Mouse (Mus musculus) embryonic facial prominence, embryonic 15.5 days (tissue): ENCODE results near the gene Rbm38. TPM values are rescaled to one million over a fixed set of nuclear protein-coding genes. Genes with fewer than 3 reads are reported as not detected.

ENCODE experiments used
- ATAC-seq: fragments of 200-750 bp; cut with Nextera tagmentation; 2 replicates; pipeline ENCODE4 v1.8.0; 2017; ENCODE audit warnings: low read depth, moderate TSS enrichment; ENCODE audit not compliant: insufficient number of reproducible peaks, low FRiP score, low TSS enrichment
- H3K27ac ChIP-seq: fragments of 300-500 bp; sonication (generic); replicated peaks from 2 replicates; pipeline ENCODE4 v1.5.1; 2015; ENCODE audit warnings: mild to moderate bottlenecking, inconsistent platforms
- H3K27me3 ChIP-seq: fragments of 300-500 bp; sonication (generic); 2 replicates; pipeline ENCODE4 v1.6.1; 2015; ENCODE audit warnings: inconsistent platforms
- H3K36me3 ChIP-seq: fragments of 300-500 bp; sonication (generic); 2 replicates; pipeline ENCODE4 v1.6.1; 2015; ENCODE audit warnings: mild to moderate bottlenecking, inconsistent platforms
- H3K4me1 ChIP-seq: fragments of 300-500 bp; sonication (generic); 2 replicates; pipeline ENCODE4 v1.6.1; 2015; ENCODE audit warnings: inconsistent platforms
- H3K4me2 ChIP-seq: fragments of 300-500 bp; sonication (generic); replicated peaks from 2 replicates; pipeline ENCODE4 v1.6.1; 2015; ENCODE audit warnings: mild to moderate bottlenecking, inconsistent platforms
- H3K4me3 ChIP-seq: fragments of 300-500 bp; sonication (generic); replicated peaks from 2 replicates; pipeline ENCODE4 v1.5.1; 2015; ENCODE audit warnings: mild to moderate bottlenecking, inconsistent platforms
- H3K9ac ChIP-seq: fragments of 300-500 bp; sonication (generic); 2 replicates; pipeline ENCODE4 v1.6.1; 2015; ENCODE audit warnings: inconsistent platforms
- H3K9me3 ChIP-seq: fragments of 300-500 bp; sonication (generic); replicated peaks from 2 replicates; pipeline ENCODE4 v1.6.1; 2016; ENCODE audit warnings: inconsistent platforms
- WGBS: fragments of 180-500 bp; shearing (Covaris S2); methylation state at CpG from one replicate; pipeline ENCODE4 v1.1.7; 2015; 5-methylcytosine and 5-hydroxymethylcytosine counted together
- polyA plus RNA-seq: library from polyadenylated mRNA; unstranded; fragments of >200 nt; fragmentation: Nextera tagmentation; extraction: Ambion mirVana; gene quantifications from 2 replicates; pipeline ENCODE4 v1.2.1, GENCODE M21; 2015

Gene Rbm38
- polyA plus RNA-seq, 1 experiment from 2014 or later = 27.5 TPM

DNA sequence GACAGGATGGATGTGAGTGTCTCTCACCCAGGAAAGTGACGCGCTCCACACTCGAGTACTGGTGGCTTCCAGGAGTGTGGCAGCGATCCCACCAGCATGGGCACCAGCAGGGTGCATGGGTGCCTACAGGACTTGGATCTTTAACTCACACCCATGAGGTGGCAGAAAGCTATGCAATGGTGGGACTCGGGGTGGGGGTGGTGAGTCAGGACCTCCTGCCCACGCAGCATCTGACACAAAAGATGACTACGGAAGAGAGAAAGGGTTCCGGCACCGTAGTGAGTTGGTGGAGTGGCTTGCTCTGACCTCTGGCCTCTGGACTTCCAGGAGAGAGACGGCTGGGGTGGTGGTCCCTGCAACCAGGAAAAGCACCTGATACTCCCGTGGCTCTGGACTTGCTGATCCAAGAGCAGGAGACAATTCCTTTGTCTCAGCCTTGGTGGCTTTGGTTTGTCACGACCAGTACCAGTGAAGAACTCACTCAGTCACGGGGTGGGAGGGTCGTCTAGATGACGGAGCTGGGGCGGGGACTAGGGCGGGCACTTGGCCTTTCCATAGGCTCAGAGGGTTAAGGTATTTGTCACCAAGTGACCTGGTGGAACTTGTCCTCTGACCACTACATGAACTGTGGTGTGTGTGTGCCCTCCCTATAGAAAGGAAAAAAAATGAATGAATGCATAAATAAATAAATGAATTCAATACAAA lies 27.9 kb downstream of the Rbm38 start:
- H3K27me3 ChIP-seq = no peaks in the 10 kb centered on the region
- no peak overlapping the region for H3K4me3 ChIP-seq
- H3K27ac ChIP-seq = no peak overlapping the region
- no peaks in the 10 kb centered on the region for H3K9me3 ChIP-seq
- H3K4me1 ChIP-seq = peaks cover 10% of the 10 kb centered on the region
- 57% methylated on average over 17 of the region's 17 CpGs for WGBS
- no peak overlapping the region for H3K4me2 ChIP-seq
- no peak overlapping the region for H3K9ac ChIP-seq
- no peak for ATAC-seq
- no peaks in the 10 kb centered on the region for H3K36me3 ChIP-seq

DNA sequence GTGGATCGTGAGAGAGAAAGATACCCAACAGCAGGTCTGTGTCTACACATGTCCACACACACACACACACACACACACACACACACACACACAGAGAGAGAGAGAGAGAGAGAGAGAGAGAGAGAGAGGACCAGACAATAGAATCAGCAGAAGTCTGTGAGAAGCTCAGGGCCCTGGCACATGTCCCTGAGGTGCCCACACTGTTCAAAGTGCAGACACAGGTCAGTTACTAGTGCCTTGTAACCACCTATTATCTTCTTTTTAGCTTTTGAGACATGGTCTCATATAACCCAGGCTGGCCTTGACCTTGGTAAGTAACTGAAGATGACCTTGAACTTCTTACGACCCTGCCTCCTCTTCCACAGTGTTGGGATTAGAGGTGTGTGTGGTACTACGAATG lies 28.9 kb downstream of the Rbm38 start:
- ATAC-seq = no peak
- Histone ChIP-seq H3K27ac (no peak overlapping the region), H3K9me3 (no peaks in the 10 kb centered on the region), H3K4me1 (peaks cover 11% of the 10 kb centered on the region), H3K9ac (no peak overlapping the region), H3K36me3 (no peaks in the 10 kb centered on the region), H3K4me2 (no peak overlapping the region), H3K27me3 (no peaks in the 10 kb centered on the region), H3K4me3 (no peak overlapping the region)
- WGBS = 76% methylated on average over 3 of the region's 3 CpGs

DNA sequence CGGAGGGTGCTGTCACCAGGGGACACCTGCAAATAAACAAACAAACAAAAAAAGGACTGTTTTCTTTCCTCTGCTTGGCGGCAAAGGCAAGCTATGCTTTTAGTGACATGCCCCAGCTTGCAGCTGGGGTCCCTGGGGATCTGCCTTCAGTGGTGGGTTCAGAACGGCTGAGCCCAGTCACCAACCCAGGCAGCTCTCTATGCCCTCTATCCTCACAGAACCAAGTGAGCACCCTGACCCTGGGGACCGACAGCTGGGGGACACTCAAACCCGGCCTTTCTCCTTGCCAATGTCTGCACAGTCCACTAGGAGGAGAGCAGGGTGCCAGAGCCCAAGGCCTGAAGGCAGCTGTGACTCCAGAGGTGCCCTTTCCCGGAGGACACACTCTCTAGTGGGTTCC lies 29.5 kb downstream of the Rbm38 start:
- Histone ChIP-seq H3K9me3 (no peaks in the 10 kb centered on the region), H3K9ac (no peak overlapping the region), H3K36me3 (no peaks in the 10 kb centered on the region), H3K4me3 (no peak overlapping the region), H3K4me2 (no peak overlapping the region), H3K27ac (no peak overlapping the region), H3K27me3 (no peaks in the 10 kb centered on the region), H3K4me1 (peaks cover 12% of the 10 kb centered on the region)
- 44% methylated on average over 6 of the region's 6 CpGs for WGBS
- no peak for ATAC-seq

DNA sequence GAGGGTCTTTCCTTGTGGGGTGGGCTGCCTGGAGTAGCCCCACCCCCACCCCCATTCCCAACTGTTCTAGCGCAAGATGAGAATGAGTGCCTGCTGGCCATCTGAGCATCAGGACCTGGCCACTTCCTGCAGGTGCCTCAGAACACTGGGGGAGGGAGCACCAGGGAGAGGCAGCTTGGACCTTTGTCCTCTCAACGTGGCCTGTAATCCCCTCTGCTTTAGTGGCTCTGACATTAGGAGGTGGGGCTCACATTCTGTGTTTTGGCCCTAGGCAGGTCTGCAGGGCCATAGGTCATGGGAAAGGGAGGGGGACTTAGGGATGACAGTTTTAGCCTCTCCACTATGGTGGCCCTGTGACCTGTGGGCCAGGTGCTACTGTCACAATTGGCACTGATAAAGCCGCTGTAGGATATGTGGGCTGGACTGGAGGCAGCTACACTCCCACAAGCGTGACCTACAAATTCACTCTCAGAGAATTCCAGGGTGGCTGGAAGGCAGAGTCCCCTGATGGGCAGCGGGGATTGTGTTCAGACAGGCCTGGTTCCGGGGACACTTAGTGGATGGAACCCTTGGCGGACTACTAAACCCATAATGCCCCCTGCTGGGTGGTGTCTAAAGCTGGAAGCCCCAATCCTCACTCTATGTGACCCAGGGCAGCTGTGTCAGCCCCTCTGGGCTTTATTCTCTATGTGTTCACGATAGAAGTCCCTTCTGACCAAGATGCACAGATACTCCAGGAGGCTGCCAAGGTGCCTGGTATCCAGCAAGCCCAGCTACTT lies 30.5 kb downstream of the Rbm38 start:
- Histone ChIP-seq H3K9me3 (no peaks in the 10 kb centered on the region), H3K27ac (no peak overlapping the region), H3K4me3 (no peak overlapping the region), H3K36me3 (no peaks in the 10 kb centered on the region), H3K9ac (no peak overlapping the region), H3K27me3 (no peaks in the 10 kb centered on the region), H3K4me1 (peaks cover 12% of the 10 kb centered on the region), H3K4me2 (no peak overlapping the region)
- no peak for ATAC-seq
- 40% methylated on average over 8 of the region's 8 CpGs for WGBS

DNA sequence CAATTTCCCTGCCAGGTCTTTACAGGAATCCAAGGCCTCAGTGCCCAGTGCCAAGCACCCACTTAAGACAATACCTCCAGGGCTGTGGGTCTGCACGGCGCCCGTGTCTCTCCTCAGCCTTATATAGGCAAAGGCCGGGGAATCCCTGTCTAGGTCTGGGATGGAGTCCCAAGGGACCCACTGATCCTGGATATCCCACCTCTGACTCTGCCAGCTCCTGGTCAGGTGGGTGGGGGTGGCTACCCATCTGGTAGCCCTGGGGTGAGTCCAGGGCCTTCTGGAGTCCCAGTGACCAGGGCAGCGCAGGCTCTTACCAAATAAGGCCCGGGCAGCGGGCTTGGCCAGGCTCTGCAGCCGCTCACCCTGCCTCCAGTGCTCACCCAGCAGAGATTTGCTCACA lies 32.6 kb downstream of the Rbm38 start:
- peaks cover 13% of the 10 kb centered on the region for H3K4me1 ChIP-seq
- H3K4me3 ChIP-seq = no peak overlapping the region
- H3K27me3 ChIP-seq = no peaks in the 10 kb centered on the region
- 84% methylated on average over 8 of the region's 8 CpGs for WGBS
- H3K9ac ChIP-seq = no peak overlapping the region
- H3K9me3 ChIP-seq = no peaks in the 10 kb centered on the region
- no peak for ATAC-seq
- H3K36me3 ChIP-seq = no peaks in the 10 kb centered on the region
- no peak overlapping the region for H3K4me2 ChIP-seq
- H3K27ac ChIP-seq = no peak overlapping the region

DNA sequence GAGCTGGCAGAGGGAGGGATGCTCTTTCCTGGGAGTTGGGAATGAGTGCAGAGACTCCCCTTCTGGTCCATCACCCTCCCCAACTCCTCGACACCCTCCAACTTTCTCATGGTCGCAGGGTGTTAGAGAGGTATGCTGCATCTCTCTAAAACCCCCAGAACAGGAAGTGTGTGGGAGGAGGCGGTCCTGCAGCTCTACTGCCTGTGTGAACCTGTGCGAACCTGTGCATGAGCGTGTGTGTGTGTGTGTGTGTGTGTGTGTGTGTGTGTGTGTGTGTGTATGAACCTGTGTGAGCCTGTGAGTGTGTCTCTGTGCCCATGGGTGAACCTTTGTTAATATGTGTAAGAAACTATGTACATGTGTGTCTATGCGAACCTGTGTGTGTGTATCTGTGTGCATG lies 33.5 kb downstream of the Rbm38 start:
- no peak overlapping the region for H3K27ac ChIP-seq
- peaks cover 20% of the 10 kb centered on the region for H3K4me1 ChIP-seq
- WGBS = 63% methylated on average over 6 of the region's 6 CpGs
- no peak overlapping the region for H3K4me2 ChIP-seq
- H3K36me3 ChIP-seq = no peaks in the 10 kb centered on the region
- H3K4me3 ChIP-seq = no peak overlapping the region
- H3K9ac ChIP-seq = no peak overlapping the region
- no peaks in the 10 kb centered on the region for H3K9me3 ChIP-seq
- no peak for ATAC-seq
- no peaks in the 10 kb centered on the region for H3K27me3 ChIP-seq

DNA sequence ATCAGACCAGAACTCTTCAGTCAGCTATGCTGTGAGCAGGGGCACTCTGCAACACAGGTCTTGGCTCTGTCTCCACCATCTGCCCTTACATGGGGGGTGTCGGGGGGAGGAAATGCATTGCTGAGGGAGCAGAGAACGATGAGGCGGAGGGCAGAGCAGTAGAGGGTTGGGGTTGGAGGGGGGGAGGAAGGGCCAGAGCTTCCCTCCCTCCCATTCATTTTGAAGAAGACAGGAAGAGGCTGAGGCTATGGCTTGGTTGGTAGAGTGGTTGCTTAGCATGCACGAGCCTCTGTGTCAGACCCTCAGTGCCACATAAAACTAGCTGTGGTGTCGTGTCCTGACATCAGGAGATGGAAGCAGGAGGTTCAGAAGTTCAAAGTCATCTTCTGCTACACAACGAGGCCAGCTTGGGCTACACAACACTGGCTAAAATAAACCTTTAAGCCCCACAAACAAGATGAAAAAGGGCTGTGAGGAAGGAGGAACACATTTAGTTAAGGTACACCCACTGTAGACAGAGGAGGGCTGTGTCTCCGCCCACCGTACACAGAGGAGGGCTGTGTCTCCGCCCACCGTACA lies 36.1 kb downstream of the Rbm38 start:
- no peaks in the 10 kb centered on the region for H3K27me3 ChIP-seq
- H3K9ac ChIP-seq = no peak overlapping the region
- H3K36me3 ChIP-seq = no peaks in the 10 kb centered on the region
- ATAC-seq = no peak
- H3K4me1 ChIP-seq = peaks cover 16% of the 10 kb centered on the region
- no peaks in the 10 kb centered on the region for H3K9me3 ChIP-seq
- no peak overlapping the region for H3K27ac ChIP-seq
- H3K4me3 ChIP-seq = no peak overlapping the region
- 77% methylated on average over 10 of the region's 10 CpGs for WGBS
- H3K4me2 ChIP-seq = no peak overlapping the region

DNA sequence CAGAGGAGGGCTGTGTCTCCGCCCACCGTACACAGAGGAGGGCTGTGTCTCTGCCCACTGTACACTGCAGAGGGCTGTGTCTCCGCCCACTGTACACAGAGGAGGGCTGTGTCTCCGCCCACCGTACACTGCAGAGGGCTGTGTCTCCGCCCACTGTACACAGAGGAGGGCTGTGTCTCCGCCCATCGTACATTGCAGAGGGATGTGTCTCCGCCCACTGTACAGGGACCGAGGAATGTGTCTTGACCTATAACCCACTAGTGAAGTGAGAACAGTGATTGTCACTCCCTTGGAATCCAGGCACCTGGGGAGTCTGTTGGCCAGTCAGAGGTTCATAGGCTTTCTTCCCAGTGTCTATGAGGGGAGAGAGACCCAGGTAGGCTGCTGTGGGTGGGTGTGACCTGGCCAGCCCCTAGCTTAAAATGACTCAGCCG lies 36.6 kb downstream of the Rbm38 start:
- no peaks in the 10 kb centered on the region for H3K27me3 ChIP-seq
- H3K4me1 ChIP-seq = peaks cover 16% of the 10 kb centered on the region
- H3K9me3 ChIP-seq = no peaks in the 10 kb centered on the region
- no peak overlapping the region for H3K4me3 ChIP-seq
- no peak overlapping the region for H3K9ac ChIP-seq
- no peak overlapping the region for H3K4me2 ChIP-seq
- no peak overlapping the region for H3K27ac ChIP-seq
- 76% methylated on average over 11 of the region's 11 CpGs for WGBS
- ATAC-seq = no peak
- no peaks in the 10 kb centered on the region for H3K36me3 ChIP-seq

DNA sequence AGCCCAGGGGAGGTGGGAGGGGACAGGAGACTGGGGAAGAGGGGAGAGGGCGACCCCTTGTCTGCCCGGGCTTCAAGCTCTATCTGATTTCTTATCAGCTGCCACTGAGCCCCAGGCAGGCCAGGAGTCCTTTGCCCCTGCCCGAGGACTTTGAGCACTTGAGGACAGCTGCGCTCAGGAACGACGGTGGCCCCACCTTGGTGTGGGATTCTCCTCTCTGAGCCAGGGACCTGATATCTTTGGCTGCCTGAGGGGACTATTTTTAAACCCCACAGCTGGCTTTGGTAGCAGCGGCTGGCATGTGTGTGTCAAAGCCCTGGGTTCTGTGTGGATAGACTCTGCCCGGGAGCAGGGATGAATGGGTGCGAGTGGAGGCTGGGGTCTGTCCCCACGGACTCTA lies 37.3 kb downstream of the Rbm38 start:
- ATAC-seq = no peak
- H3K9ac ChIP-seq = no peak overlapping the region
- H3K9me3 ChIP-seq = no peaks in the 10 kb centered on the region
- H3K4me2 ChIP-seq = no peak overlapping the region
- no peaks in the 10 kb centered on the region for H3K27me3 ChIP-seq
- H3K4me3 ChIP-seq = no peak overlapping the region
- peaks cover 16% of the 10 kb centered on the region for H3K4me1 ChIP-seq
- 35% methylated on average over 10 of the region's 10 CpGs for WGBS
- no peak overlapping the region for H3K27ac ChIP-seq
- no peaks in the 10 kb centered on the region for H3K36me3 ChIP-seq

DNA sequence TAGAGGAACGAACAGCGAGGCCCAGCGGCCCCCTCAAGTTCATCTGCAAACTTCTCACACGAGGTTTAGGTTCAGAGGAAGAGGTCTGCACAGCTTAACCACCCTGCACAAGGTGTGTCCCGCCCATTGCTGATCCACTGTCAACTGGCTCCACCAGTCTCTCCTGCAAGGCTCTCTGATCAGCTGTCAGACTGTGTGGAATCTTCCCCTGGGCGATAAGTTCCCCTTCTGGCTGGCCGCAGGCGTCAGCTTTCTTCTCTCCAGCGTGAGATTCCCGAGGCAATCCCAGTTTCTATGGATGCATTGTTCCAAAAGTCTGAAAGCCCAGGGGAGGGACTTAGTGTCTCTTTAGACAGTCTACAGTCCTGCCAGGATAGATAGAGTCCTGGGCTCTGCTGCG lies 38.0 kb downstream of the Rbm38 start:
- no peaks in the 10 kb centered on the region for H3K9me3 ChIP-seq

DNA sequence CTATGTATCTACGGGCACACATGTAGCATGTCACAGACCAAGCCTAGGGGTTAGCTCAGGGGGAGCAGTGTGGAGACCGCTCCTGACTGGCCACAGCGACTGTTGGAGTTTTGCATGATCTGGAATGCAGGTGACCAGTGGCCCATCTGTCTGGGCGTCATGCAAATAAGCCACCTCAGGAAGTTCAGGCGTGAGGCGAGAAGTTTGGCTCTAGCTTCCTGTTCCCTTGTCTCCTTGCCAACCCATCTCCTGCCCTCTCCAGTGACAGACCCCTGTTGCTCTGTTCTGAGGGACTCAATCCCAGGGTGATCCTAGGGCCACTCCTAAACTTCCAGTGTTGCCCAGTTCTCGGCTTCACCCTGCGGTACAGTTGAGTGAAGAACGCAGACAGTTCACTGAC lies 40.2 kb downstream of the Rbm38 start:
- no peaks in the 10 kb centered on the region for H3K27me3 ChIP-seq
- no peak overlapping the region for H3K4me2 ChIP-seq
- H3K9ac ChIP-seq = no peak overlapping the region
- H3K9me3 ChIP-seq = no peaks in the 10 kb centered on the region
- H3K4me3 ChIP-seq = no peak overlapping the region
- peaks cover 14% of the 10 kb centered on the region for H3K4me1 ChIP-seq
- no peak for ATAC-seq
- no peak overlapping the region for H3K27ac ChIP-seq
- WGBS = 84% methylated on average over 9 of the region's 9 CpGs
- no peaks in the 10 kb centered on the region for H3K36me3 ChIP-seq

More for the DNA sequence above, 38.0 kb downstream of the Rbm38 start:
- Histone ChIP-seq H3K4me1 (peaks cover 16% of the 10 kb centered on the region), H3K4me2 (no peak overlapping the region), H3K36me3 (no peaks in the 10 kb centered on the region), H3K27me3 (no peaks in the 10 kb centered on the region), H3K9ac (no peak overlapping the region), H3K4me3 (no peak overlapping the region), H3K27ac (no peak overlapping the region; the same call in 1 of the 2 replicates)
- ATAC-seq = no peak
- WGBS = 30% methylated on average over 11 of the region's 11 CpGs
